Mouse (Mus musculus): Measurements from ENCODE around the gene Nfatc3. TPM values are rescaled to one million over a fixed set of nuclear protein-coding genes. Genes with fewer than 3 reads are reported as not detected.

Gene Nfatc3
- total RNA-seq, 1 experiment, result 19.6 TPM

DNA sequence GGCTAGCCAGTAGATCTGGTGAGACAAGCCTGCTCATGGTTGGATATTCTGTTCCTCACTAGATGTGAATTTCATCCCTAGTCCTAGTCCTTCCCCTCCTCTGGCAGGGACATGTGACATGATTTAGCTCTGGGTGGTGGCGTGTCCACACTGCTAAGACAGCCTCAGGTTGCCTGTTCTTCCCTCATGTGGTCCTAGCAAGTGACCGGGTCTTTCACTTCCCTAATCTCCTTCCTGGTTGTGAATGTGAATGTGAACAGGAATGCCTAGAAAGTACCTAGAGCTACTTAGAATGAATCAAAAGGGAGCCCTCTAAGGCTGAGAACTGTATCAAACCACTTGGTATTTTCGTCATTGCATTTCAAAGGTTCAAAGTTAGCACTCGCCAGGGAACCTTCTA lies 19.0 kb upstream of the Nfatc3 start:
- Histone ChIP-seq H3K36me3 (ENCODE audit: control insufficient read depth, insufficient read depth, low read length, poor library complexity, severe bottlenecking) (peaks cover 4% of the 10 kb centered on the region; the same call in 1 of the 2 replicates), H3K9me3 (ENCODE audit: control insufficient read depth, insufficient read depth, low read depth, low read length) (no peaks in the 10 kb centered on the region), H3K27ac (ENCODE audit: insufficient read depth, low read depth, low read length, poor library complexity, severe bottlenecking) (no peak overlapping the region), H3K9ac (ENCODE audit: insufficient read depth, low read depth, low read length, poor library complexity, severe bottlenecking) (no peak overlapping the region), H3K4me1 (ENCODE audit: control insufficient read depth in 2 of 2, insufficient read depth in 2 of 2, low read length in 2 of 2, poor library complexity in 1 of 2) (no peaks in the 10 kb centered on the region), H3K4me3 (ENCODE audit: insufficient read depth in 1 of 2, low read depth in 1 of 2, low read length in 2 of 2, poor library complexity in 1 of 2, severe bottlenecking in 1 of 2) (no peak overlapping the region)
- TF ChIP-seq ZNF384 (IDR thresholded peaks at IDR 0.05; ENCODE audit: low read depth, low read length) (no peak), CHD2 (IDR thresholded peaks at IDR 0.05; ENCODE audit: low read depth, low read length) (no peak), MAFK (IDR thresholded peaks at IDR 0.05; ENCODE audit: insufficient read depth, low read depth, low read length) (no peak), ZC3H11A (IDR thresholded peaks at IDR 0.05; ENCODE audit: borderline replicate concordance, low read depth, low read length) (no peak), HCFC1 (IDR thresholded peaks at IDR 0.05; ENCODE audit: borderline replicate concordance, insufficient read depth, low read length) (no peak)
- no peak for DNase-seq (ENCODE audit: low read depth, low spot score)
- in situ Hi-C loops (cut with MboI; ENCODE audit: low sequenced_read_pairs in 2 of 2, unreplicated experiment in 2 of 2), result no loop called here

DNA sequence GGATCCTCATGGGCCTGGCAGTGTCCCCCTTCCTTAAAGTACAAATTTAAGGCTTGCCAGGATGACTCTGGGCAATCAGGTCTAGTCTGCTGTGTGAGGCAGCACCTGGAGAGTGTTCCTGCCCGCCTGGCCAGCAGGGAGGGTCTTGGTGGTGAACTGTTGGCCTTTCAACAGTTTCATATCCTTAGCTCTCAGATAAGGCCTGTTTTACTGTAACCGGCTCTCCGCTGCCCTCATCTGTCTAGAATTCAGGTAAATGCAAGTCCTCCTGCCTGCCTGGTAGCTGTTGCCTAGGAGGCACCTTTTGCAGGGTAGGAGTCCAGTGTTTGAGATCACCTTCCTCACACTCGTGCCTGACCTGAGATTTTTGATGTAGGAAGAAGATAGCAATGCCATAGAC lies 18.4 kb upstream of the Nfatc3 start:
- Histone ChIP-seq H3K4me3 (ENCODE audit: insufficient read depth in 1 of 2, low read depth in 1 of 2, low read length in 2 of 2, poor library complexity in 1 of 2, severe bottlenecking in 1 of 2) (no peak overlapping the region), H3K27ac (ENCODE audit: insufficient read depth, low read depth, low read length, poor library complexity, severe bottlenecking) (no peak overlapping the region), H3K9me3 (ENCODE audit: control insufficient read depth, insufficient read depth, low read depth, low read length) (no peaks in the 10 kb centered on the region), H3K4me1 (ENCODE audit: control insufficient read depth in 2 of 2, insufficient read depth in 2 of 2, low read length in 2 of 2, poor library complexity in 1 of 2) (no peaks in the 10 kb centered on the region), H3K36me3 (ENCODE audit: control insufficient read depth, insufficient read depth, low read length, poor library complexity, severe bottlenecking) (peaks cover 4% of the 10 kb centered on the region; the same call in 1 of the 2 replicates), H3K9ac (ENCODE audit: insufficient read depth, low read depth, low read length, poor library complexity, severe bottlenecking) (no peak overlapping the region)
- in situ Hi-C loops (cut with MboI; ENCODE audit: low sequenced_read_pairs in 2 of 2, unreplicated experiment in 2 of 2), result no loop called here
- no peak for DNase-seq (ENCODE audit: low read depth, low spot score)
- TF ChIP-seq ZC3H11A (IDR thresholded peaks at IDR 0.05; ENCODE audit: borderline replicate concordance, low read depth, low read length) (no peak), HCFC1 (IDR thresholded peaks at IDR 0.05; ENCODE audit: borderline replicate concordance, insufficient read depth, low read length) (no peak), CHD2 (IDR thresholded peaks at IDR 0.05; ENCODE audit: low read depth, low read length) (no peak), MAFK (IDR thresholded peaks at IDR 0.05; ENCODE audit: insufficient read depth, low read depth, low read length) (no peak), ZNF384 (IDR thresholded peaks at IDR 0.05; ENCODE audit: low read depth, low read length) (no peak)

DNA sequence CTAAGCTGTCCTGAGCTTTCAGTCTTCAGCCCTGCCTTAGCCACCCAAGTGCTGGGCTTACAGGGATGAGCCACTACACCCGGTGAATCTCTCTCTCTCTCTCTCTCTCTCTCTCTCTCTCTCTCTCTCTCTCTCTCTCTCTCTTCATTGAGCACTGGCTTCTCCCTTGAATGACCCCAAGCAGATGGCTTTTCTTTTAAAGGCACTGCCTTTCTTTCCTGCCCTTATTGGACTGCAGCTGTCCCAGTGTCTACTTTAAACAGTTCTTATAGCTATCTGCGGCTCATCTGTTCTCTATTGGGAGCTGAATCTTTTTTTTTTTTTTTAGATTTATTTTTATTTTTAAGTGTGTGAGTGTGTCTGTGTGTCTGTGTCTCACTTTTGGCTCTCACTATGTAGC lies 15.6 kb upstream of the Nfatc3 start:
- TF ChIP-seq MAFK (IDR thresholded peaks at IDR 0.05; ENCODE audit: insufficient read depth, low read depth, low read length) (no peak), CHD2 (IDR thresholded peaks at IDR 0.05; ENCODE audit: low read depth, low read length) (no peak), ZC3H11A (IDR thresholded peaks at IDR 0.05; ENCODE audit: borderline replicate concordance, low read depth, low read length) (no peak), HCFC1 (IDR thresholded peaks at IDR 0.05; ENCODE audit: borderline replicate concordance, insufficient read depth, low read length) (no peak), ZNF384 (IDR thresholded peaks at IDR 0.05; ENCODE audit: low read depth, low read length) (no peak)
- Histone ChIP-seq H3K27ac (ENCODE audit: insufficient read depth, low read depth, low read length, poor library complexity, severe bottlenecking) (no peak overlapping the region), H3K9ac (ENCODE audit: insufficient read depth, low read depth, low read length, poor library complexity, severe bottlenecking) (no peak overlapping the region), H3K9me3 (ENCODE audit: control insufficient read depth, insufficient read depth, low read depth, low read length) (no peaks in the 10 kb centered on the region), H3K4me1 (ENCODE audit: control insufficient read depth in 2 of 2, insufficient read depth in 2 of 2, low read length in 2 of 2, poor library complexity in 1 of 2) (no peaks in the 10 kb centered on the region), H3K36me3 (ENCODE audit: control insufficient read depth, insufficient read depth, low read length, poor library complexity, severe bottlenecking) (peaks cover 5% of the 10 kb centered on the region; the same call in 1 of the 2 replicates), H3K4me3 (ENCODE audit: insufficient read depth in 1 of 2, low read depth in 1 of 2, low read length in 2 of 2, poor library complexity in 1 of 2, severe bottlenecking in 1 of 2) (no peak overlapping the region)
- DNase-seq (ENCODE audit: low read depth, low spot score), result no peak
- in situ Hi-C loops (cut with MboI; ENCODE audit: low sequenced_read_pairs in 2 of 2, unreplicated experiment in 2 of 2), result no loop called here

DNA sequence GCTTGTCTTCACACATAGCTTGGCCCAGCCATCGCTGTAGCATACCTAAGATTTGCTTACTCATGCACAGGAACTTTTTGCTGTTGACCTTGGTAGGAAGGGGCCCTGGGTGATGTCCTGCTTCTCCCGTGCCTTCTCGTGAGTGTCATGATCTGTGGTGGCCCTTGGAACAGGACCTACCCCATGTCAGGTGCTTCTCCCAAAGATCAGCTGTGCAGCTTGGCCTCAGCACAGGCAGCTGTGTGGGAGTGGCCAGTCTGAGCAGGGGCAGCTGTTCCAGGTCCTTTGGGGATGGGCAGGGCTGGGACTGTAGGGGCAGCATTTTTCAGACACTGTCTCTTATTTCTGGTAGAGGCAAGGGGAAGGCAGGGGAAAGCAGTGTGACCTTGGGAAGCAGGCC lies 14.5 kb upstream of the Nfatc3 start:
- DNase-seq (ENCODE audit: low read depth, low spot score), result no peak
- in situ Hi-C loops (cut with MboI; ENCODE audit: low sequenced_read_pairs in 2 of 2, unreplicated experiment in 2 of 2), result no loop called here
- peaks cover 5% of the 10 kb centered on the region; the same call in 1 of the 2 replicates for H3K36me3 ChIP-seq (ENCODE audit: control insufficient read depth, insufficient read depth, low read length, poor library complexity, severe bottlenecking)
- no peak overlapping the region for H3K27ac ChIP-seq (ENCODE audit: insufficient read depth, low read depth, low read length, poor library complexity, severe bottlenecking)
- no peak overlapping the region for H3K9ac ChIP-seq (ENCODE audit: insufficient read depth, low read depth, low read length, poor library complexity, severe bottlenecking)
- no peak for TF ChIP-seq HCFC1 (IDR thresholded peaks at IDR 0.05; ENCODE audit: borderline replicate concordance, insufficient read depth, low read length)
- TF ChIP-seq MAFK (IDR thresholded peaks at IDR 0.05; ENCODE audit: insufficient read depth, low read depth, low read length), result no peak
- TF ChIP-seq CHD2 (IDR thresholded peaks at IDR 0.05; ENCODE audit: low read depth, low read length), result no peak
- no peak for TF ChIP-seq ZC3H11A (IDR thresholded peaks at IDR 0.05; ENCODE audit: borderline replicate concordance, low read depth, low read length)
- TF ChIP-seq ZNF384 (IDR thresholded peaks at IDR 0.05; ENCODE audit: low read depth, low read length), result no peak
- H3K9me3 ChIP-seq (ENCODE audit: control insufficient read depth, insufficient read depth, low read depth, low read length), result no peaks in the 10 kb centered on the region
- no peaks in the 10 kb centered on the region for H3K4me1 ChIP-seq (ENCODE audit: control insufficient read depth in 2 of 2, insufficient read depth in 2 of 2, low read length in 2 of 2, poor library complexity in 1 of 2)
- no peak overlapping the region for H3K4me3 ChIP-seq (ENCODE audit: insufficient read depth in 1 of 2, low read depth in 1 of 2, low read length in 2 of 2, poor library complexity in 1 of 2, severe bottlenecking in 1 of 2)
